Mouse (Mus musculus) urinary bladder, postnatal 14 days (tissue): ENCODE measurements around the gene Sox15.
A peak's percentile ranks its signal among the peaks of the same experiment; 100 is the strongest.
"Not testable (repeated sequence)": the region's sequence is repeated elsewhere in the genome, so short reads cannot be mapped to it uniquely, and the experiment has no call there.

Experiments used
- DNase-seq: peaks from one replicate; pipeline ENCODE4 v3.0.0; 2021; ENCODE audit warnings: low spot score

The Sox15 gene

DNA sequence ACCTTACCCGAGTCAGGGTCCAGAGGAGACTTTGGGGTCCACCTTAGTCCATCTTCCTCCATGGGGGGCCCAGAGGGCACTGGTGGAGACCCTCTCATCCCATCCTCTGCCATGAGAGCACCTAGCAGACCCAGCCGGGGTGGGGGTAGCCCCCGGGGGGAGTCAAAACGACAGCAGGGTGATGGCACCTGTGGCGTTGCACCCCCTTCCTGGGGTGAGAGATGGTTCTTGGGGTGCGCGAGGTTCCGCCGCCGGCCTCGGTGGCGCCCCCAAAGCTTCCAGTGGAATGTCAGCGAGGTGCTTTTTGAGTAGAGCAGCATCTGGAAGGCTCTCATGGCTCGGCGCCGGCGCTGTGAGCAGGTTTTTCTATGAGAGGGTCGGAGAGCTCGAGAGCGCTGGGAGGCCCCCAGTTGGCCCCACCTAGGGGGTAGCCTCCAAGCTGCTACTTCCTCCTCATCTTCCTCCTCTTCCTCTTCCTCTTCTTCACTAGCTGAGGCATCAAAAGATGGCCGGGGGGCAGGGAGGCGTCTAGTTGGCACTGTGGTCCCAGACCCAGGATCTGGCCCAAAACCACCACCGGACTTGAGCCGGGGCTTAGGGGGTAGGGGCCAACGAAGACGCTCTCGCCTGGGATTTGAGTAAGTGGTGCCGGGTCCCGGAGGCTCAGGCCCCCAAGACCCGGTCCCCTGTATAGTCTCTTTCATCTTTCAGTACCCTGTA is 25.2 kb downstream of the Sox15 start:
- no peak for DNase-seq

DNA sequence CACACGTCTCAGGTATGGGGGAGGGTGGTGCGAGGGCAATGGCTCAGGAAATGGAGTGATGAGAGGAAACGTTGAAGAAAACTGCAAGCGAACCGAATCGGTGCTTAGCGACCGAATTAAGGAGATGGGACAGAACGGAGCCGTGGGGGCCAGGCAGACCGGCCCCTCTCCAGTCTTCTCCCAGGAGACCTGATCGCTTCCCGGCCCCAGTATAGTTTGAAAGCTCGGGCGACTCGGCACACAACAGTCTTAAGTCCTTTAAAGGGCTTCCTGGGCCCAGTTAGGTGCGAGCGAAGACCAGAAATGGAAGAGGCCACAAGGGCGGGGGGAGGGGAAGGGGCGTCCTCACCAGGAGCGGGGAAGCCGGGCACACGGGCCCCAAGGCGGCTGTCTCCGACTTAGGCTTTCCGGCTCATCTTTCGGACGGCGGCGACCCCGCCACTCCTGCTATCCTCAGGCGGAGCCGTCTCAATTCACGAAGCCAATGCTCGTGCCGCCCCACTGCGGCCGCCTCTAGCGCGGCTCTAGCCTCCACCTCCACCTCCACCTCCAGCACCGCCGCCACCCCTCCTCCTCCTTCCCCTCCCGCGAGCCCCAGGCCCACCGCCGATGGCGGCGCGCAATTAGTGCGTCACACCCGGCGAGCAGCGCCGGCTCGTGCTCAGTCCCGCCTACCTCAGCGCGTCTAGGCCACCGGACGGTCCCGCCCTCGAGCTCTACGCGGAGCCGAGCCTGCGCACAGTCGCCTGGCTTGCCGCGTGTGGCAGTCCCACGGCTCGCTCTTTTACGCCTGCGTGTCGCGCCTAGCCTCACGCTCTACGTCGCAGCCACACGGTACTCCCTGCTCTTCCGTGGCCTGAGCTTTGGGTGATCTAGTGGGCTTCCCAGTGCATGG is 26.4 kb downstream of the Sox15 start, which contains the start of gene Senp3:
TSS of gene Senp3 (minus strand) at position 771 of the 895 bp plus-strand sequence.
- DNase-seq, result peak; percentile 96

DNA sequence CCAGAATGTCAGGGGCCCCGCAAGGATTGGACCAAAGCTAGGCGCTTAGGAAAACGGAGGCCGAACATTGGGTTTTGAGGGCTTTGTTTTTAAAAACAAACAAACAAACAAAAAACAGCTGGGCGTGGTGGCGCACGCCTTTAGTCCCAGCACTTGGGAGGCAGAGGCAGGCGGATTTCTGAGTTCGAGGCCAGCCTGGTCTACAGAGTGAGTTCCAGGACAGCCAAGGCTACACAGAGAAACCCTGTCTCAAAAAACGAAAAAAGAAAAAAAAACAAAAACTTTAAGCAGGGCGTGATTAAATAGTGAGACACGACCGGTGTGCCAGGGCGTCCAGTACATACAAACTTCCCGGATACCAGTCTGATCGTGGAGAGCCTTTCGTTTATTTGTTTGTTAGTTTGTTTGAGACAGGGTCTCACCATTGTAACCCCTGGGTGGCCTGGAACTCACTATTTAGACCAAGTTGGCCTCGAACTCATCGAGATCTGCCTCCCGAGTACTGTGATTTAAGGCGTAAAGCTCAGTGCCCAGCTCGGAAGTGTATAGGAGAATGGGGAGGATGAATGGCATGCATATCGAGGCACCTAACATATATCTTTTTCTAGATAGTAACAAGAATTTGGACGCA is 27.2 kb downstream of the Sox15 start:
- DNase-seq, result no peak

DNA sequence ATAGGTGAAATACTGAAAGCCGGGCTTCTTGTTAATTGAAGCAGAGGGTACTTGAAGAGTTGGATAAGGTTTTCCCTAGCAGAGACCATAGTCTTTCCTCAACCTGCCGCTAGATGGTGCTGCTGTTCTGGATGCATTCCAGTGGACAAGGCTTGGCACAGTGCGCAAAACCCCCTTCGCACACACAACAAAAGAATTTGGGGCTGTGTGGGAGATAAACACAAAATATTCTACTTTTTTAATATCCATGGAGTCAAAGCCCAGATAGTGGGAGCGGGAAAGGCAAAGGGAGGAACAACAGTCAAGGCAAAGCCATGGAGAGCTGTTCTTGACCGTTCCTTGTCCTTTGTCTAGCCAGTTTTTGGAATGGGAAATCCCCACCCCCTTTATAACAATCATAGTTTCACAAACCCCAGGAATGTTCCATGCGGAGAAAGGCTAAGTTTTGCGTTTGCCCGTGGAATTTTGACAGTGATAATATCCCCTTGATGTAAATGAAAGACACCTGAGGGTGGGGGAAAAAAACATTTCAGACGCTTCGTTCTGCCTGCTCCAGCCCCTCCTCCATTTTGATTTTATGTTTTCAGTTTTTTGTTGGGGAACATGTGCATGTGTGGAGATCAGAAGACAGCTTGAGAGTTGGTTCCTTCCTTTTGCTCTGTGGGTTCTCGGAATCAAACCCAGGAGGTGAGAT is 27.9 kb downstream of the Sox15 start:
- peak; percentile 91 for DNase-seq

DNA sequence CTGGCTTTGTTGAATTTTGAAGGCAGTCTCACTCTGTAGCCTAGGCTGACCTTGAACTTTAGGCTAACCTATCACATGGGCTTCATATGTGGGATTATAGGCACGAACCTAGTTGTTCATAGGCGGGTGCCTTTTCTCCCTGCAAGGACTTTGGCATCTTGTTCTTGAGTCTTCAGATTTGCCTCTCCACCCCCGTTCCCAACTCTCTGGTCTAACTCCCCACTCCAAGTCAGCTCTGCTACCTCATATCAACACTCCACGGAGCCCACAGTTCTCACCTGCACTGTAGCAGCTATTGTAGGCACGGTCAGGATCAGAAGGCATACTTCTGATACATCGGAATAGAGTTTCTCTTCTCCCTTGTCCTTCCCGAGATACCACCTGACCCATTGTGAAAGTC is 28.5 kb downstream of the Sox15 start:
- DNase-seq, result no peak

DNA sequence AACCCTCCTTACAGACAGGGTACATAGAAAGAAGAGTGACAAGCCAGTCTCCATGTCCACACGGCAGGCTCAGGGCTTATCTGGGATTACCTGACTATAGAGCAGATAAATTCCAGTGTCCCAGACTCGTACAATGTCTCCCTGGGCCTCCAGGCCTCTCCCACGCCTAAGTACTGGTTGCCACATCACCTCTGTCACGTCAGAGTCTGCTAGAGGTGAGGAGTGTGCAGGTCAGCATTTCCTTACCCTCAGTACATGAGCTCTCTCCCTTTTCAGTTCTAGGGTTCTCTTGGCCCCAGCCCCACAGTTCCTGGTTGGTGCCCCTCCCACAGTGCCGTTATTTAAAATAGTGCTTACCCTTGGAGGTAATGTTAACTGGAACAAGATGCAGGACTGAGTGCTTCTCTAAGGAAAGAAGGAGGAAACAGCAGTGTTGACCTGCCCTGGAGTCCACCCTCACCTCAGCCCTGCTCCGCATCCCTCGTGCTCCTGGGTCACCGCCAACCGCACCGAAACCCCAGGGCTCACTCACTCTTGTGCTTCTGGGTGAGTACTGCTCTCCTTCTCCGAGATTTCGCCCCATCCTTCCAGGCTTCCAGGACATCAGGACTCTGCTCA is 29.1 kb downstream of the Sox15 start:
- DNase-seq, result no peak

DNA sequence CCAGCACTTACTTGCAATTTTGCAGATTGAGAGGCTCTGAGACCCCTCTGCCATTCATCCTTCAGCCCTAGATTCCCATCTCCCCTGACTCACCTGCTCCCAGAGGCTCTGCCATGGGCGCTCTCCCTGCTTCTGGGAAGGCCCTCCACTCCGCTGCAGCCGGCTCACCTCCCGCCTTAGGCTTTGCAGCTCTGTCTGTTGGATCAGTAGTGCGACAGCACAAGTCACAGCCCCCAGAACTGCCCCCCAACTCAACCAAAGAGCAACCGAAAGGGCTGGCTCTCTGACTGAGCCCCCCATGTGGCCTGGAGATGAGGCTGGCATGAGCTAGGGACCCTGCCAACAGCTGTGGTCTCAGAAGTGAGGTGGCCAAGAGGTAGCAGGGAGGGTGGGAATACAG is 29.8 kb downstream of the Sox15 start:
- DNase-seq, result no peak

DNA sequence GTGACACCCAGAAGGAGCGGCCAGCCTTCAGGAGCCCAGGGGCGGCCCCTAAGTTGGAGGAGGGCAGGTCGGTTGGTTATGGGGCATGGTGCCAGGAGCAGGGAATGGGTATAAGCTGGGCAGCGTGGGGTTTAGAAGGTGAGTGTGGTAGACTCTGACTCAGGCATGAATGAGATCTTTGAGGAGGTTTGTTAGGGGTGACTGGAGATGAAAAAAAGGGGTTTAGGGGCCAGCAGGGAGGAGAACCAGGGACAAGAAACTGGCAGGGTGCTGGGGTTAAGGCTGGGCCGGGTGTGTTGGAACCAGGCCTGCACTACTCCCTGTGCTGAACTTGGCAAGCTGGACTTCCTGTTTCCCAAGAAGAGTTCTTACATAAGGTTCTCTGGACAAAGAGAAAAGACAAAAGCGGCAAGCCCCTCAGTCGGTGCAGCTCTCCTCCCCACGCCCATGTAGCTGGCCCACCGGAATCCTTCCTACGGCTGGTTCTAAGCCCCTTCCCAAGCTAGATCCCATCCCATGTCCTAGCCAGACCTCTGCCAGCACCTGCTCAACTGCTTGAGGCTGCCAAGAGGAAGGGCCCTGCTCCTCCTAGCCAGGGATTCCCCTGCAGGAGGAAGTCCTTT is 30.5 kb downstream of the Sox15 start, which contains the start of gene Tnfsf13:
TSS of gene Tnfsf13 (minus strand) at position 259 of the 623 bp plus-strand sequence.
- peak; percentile 77 for DNase-seq

DNA sequence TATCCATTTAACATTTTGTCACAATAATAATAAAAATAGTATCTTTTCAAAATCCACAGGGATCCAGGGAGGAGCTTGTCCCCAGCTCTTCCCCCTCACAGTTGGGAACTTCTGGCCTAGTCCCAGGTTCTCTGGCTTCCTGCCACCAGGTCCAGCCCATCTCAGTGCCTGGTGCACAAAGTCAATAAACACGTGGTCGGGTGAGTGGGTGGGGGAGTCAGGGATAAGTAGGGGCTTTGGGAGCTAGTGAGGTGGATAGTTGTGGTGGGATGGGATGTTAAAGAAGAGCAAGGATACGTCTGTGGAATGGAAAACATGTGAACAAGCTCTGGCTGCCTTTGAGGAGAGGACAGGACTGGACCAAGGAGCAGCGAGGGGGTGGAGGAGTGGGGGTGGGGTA is 31.3 kb downstream of the Sox15 start:
- DNase-seq, result peak; percentile 88

DNA sequence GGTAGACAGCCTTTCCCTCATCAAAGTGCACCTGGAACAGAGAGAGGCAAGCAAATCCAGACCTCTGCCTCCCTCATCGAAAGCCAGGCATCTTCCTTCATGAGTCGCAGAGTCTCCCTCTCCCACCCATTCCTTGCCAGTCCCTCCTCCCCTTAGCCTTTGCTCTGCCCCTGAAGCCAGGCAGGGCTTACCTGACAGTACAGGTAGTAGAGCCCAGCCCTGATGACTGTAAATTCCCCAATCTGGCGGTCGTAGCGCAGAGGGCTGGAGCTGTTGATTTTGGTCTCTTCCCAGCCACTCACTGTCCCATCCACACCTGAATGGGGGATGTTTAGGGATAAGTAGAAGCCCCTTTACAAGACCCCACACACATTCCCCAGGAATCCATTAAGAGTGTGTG is 31.9 kb downstream of the Sox15 start:
- no peak for DNase-seq

DNA sequence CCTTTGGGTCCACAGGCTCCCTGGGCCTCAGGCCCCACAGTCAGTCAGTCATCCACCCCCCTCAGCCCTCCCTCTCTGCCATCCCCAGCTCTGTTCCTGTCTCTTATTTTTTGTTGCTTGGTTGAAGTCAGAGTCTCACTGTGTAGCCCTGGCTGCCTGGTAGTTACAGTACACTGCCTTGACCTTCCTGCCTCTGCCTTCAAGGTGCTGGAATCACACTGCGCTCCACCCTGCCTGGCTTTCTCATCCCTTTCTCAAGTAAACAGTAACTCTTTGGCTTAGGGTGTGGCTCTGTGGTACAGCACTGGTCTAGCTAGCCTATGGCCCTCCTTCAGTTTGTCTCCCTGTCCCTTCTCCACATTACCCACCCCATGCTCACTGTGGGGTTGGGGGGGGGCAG is 34.8 kb downstream of the Sox15 start:
- DNase-seq, result no peak

DNA sequence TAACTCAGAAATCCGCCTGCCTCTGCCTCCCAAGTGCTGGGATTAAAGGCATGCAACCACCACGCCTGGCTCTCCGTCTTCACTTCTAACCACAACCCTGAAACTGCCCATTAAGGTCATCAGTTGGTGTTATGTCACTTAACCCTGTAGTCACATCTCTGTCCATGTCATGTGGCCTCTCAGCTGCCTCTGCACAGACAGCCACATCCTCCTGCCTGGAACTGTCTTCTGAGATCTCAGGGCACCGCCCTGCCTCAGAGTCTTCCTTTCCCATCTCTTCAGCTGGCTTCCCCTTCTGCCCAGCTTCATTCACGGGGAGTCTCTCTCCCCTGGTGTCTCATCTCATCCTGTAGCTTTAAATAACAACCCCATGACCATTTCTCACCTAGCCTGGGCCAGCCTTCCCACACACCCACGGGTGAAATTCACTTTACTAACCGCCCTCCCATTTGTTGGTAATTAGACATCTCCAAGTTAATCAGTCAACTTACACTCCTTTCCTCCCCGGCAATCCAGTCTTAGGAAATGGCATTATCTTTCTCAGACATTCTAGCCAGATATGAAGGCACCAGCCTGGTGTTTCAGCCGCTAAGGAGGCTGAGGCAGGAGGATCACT is 37.2 kb downstream of the Sox15 start:
- DNase-seq, result no peak

DNA sequence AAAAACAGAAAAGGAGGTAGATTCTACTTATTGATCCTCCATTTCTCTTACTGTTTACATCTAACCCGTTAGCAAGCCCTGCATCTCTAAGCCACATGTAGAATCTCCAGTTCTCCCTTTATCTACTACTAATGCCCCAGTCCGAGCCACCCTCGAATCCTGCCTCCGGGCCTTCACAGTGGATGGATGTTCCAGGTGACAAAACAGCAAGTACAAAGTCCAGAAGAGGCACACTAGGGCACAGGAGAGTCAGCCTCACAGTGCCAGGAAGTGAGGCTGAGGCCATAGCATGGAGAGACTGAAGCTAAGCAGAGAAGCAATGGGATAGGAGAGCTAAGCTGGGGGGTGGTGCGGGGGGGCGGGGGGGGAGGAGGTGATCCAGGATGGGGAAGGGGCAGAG is 37.7 kb downstream of the Sox15 start:
- DNase-seq, result no peak

DNA sequence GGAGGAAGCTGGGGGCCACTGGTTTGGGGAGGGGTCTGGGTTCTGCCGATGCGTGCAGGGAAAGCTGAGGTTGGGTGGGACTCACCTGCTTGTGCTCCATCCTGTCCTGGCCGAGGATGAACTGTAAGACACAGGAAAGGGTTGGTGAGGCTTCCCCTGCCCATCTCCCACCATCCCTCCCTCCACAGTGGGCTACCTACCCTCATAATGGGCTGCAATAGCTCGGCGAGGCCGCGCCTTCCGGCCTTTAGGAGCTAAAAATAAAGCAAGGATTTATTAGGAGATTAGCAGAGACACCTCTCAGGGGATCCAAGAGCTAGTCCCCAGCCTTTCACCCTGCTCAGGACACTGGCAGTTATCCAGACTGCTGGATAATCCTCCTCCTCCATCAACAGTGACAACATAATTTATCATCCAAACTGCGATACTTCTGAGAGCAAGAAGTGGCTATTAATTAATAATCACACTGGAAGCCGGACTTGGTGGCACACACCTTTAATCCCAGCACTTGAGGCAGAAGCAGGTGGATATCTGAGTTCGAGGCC is 38.4 kb downstream of the Sox15 start:
- no peak for DNase-seq

DNA sequence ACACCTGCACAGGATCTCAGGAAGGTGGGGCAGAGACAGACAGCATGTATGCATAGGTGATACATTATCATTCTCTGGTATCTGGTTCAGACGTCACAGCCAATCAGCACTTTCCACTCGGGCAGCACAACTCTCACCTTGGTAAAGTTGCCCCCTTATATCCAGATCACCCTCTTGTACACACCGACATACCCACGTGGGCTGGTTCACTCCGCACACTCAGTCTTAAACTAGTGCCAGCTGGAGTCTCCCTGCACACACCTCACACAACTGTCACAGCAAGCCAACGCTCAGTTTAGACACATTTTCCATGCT is 39.9 kb downstream of the Sox15 start:
- DNase-seq, result no peak

DNA sequence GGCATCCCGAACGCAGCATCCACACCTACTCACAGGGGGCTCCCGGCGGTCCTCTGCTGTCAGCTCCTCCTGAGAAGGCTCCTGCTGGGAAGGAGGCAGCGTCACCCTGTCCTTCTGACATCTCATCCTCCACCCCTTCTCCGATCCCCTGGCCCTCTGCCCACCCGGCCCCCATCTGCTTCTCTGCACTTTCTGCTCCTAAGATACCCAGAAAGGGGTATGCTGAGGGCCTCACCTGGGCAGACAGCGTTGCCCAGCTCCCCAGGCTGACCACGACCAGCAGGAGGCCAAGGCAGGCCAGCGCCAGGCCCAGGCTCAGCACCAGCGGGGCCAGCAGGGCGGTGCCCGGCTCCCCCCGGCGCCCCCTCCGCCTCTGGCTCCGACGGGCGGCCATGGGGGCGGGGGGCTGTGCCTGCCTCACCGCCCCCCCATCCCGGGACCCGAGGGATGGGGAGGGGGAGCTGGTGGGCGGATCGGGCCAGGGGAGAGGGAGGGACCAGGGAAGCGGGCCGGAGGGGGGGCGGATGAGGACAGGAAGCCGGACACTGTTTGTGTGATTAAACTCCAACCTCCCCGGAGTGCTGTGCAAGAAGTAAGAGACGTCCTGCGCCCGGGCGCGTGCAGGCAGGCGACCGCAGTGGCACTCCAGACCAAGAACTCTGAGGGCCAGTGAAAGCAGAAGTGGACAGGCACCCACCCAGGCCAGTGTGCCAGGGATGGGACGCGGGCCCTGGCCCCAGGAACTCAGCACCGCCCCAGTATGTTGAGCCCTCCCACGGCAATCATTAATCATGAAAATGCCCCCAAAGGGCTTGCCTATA is 40.5 kb downstream of the Sox15 start, which contains the start of the genes Tnfsf12 and Tnfsfm13:
TSS of gene Tnfsf12 (minus strand) at position 489 of the 821 bp plus-strand sequence.
TSS of gene Tnfsfm13 (minus strand) at position 738 of the 821 bp plus-strand sequence.
- peak; percentile 75 for DNase-seq

DNA sequence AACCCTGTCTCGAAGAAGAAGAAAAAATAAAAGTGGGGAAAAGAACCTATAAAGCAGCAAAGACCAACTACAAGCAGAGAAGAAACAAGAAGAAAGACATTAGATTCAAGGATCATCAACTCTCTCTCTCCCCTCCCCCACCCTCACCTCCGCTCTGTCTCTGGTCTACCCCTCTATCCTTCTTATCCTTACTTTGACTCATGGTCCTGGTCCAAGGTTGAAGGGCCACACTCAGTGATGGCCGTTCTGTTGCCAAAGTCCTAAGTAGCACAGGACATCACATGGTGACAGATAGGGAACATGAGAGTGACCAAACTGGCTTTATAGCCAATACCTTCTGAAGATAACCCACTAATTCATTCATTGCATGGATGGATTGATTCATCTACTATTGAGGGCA is 42.3 kb downstream of the Sox15 start:
- no peak for DNase-seq

DNA sequence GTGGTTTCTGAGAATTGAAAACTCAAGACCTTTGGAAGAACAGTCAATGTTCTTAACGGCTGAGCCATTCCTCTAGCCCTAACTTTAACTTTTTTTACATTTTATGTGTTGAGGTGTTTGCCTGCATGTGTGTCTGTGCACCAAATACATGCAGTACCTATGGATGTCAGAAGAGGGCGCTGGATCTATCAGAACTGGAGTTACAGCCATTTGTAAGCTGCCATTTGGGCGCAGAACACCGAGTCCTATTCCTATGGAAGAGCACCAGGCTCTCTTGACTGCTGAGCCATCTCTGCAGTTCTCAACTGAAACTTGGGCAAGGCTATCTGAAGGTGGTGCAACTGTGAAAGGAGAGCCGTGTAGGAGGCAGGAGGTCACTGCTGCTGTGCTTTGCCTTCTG is 43.5 kb downstream of the Sox15 start:
- DNase-seq, result no peak

DNA sequence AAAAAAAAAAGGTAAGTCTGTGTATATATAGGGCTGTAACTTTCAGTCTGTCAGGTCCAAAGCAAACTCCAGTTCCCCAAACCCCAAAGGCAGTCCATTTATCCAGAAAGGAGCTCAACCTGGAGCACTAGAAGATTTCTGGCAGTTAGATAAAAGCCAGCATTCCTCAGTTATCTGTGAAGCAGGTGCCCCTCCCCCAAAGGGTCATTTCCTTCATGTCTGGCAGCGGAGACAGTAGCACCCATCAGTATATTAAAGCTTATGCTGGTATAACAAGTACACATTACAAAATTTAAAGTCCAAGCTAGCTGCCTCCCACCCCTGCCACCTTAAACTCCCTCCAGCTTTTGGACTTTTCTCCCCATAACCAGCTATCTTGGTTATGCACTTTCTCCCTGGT is 44.5 kb downstream of the Sox15 start:
- no peak for DNase-seq

DNA sequence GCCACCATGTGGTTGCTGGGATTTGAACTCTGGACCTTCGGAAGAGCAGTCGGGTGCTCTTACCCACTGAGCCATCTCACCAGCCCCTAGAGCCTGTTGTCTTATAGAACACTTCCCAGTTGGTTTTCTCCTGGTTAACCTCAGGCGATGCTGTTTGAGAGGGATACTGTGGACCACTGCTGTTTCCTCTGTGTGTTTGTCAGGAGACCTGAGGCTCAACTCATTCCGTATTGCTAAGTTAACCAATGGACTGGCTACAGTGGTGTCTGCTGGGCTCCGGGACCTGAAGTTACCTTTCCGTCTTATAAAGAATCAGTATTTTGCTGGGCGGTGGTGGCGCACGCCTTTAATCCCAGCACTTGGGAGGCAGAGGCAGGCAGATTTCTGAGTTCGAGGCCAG is 47.8 kb downstream of the Sox15 start:
- not testable (repeated sequence) for DNase-seq
